ENCODE assay signal across 8 mouse cellular contexts in genomic region chr9:48481214-48482134, GRCm38 (mm10). TPM values are rescaled to one million over a fixed set of nuclear protein-coding genes. Genes with fewer than 3 reads are reported as not detected.
DNase-seq lines count a peak whose midpoint lies in the region; ATAC-seq and TF ChIP-seq lines count a peak whose summit lies in the region.

No protein-coding gene starts in this region.

- peaks cover 54% of the 10 kb centered on the region for H3K4me1 ChIP-seq in erythroblast, embryonic 14.5 days (ENCODE audit: control insufficient read depth)
- 0 out of 4 replicates have a peak, but pooled peaks cover 0 to 2% of the 10 kb centered on the region in 2 experiments for H3K4me1 ChIP-seq in ES-E14 (ENCODE audit: control insufficient read depth in 2 of 2, insufficient read depth in 2 of 2, low read length in 2 of 2, poor library complexity in 1 of 2)
- H3K4me1 ChIP-seq in liver, embryonic 15.5 days (replicated peaks) = peaks cover 38% of the 10 kb centered on the region
- H3K4me1 ChIP-seq in stomach, embryonic 15.5 days = peaks cover 4% of the 10 kb centered on the region; the same call in 1 of the 2 replicates

- H3K27me3 ChIP-seq in erythroblast, embryonic 14.5 days (ENCODE audit: control insufficient read depth) = no peaks in the 10 kb centered on the region
- H3K27me3 ChIP-seq in liver, embryonic 15.5 days = no peaks in the 10 kb centered on the region
- H3K27me3 ChIP-seq in stomach, embryonic 15.5 days (replicated peaks) = no peaks in the 10 kb centered on the region

- no peaks in the 10 kb centered on the region for H3K9me3 ChIP-seq in erythroblast, embryonic 14.5 days (ENCODE audit: control insufficient read depth, low read length)
- H3K9me3 ChIP-seq in ES-E14 (ENCODE audit: control insufficient read depth, insufficient read depth, low read depth, low read length) = no peaks in the 10 kb centered on the region
- H3K9me3 ChIP-seq in liver, embryonic 15.5 days (replicated peaks) = no peaks in the 10 kb centered on the region
- no peaks in the 10 kb centered on the region for H3K9me3 ChIP-seq in stomach, embryonic 15.5 days

- in situ Hi-C loops in ES-E14 (cut with MboI; ENCODE audit: low sequenced_read_pairs in 2 of 2, unreplicated experiment in 2 of 2) = no loop called here

- DNase-seq in ES-E14 (ENCODE audit: low read depth, low spot score) = no peak
- peak; percentile 72 for DNase-seq in gonadal fat pad, adult 2 months (ENCODE audit: low read depth)
- no peak for DNase-seq in left cerebral cortex, adult 11 months (ENCODE audit: low spot score)
- DNase-seq in thymus, adult 18-20 months = no peak

- H3K36me3 ChIP-seq in erythroblast, embryonic 14.5 days (ENCODE audit: control insufficient read depth) = peaks cover 34% of the 10 kb centered on the region
- H3K36me3 ChIP-seq in ES-E14 (ENCODE audit: control insufficient read depth, insufficient read depth, low read length, poor library complexity, severe bottlenecking) = no peaks in the 10 kb centered on the region; the same call in 1 of the 2 replicates
- peaks cover 22% of the 10 kb centered on the region for H3K36me3 ChIP-seq in liver, embryonic 15.5 days (replicated peaks)
- H3K36me3 ChIP-seq in stomach, embryonic 15.5 days = peaks cover 3% of the 10 kb centered on the region; the same call in 1 of the 2 replicates

- no peak for ATAC-seq in erythroblast, adult 5-6 weeks (replicated peaks; ENCODE audit: low FRiP score, poor library complexity, severe bottlenecking)
- ATAC-seq in liver, embryonic 15.5 days (ENCODE audit: insufficient read depth) = no peak
- no peak for ATAC-seq in stomach, embryonic 15.5 days (ENCODE audit: insufficient read depth, low FRiP score, low read depth)

- WGBS in liver, embryonic 15.5 days (ENCODE audit: insufficient replicate concordance) = 37% methylated on average over 20 of the region's 20 CpGs
- 27% methylated on average over 20 of the region's 20 CpGs for WGBS in stomach, embryonic 15.5 days

- peak overlapping the region; percentile 98 for H3K4me2 ChIP-seq in liver, embryonic 15.5 days
- peak overlapping the region; percentile 73 for H3K4me2 ChIP-seq in stomach, embryonic 15.5 days

- H3K9ac ChIP-seq in ES-E14 (ENCODE audit: insufficient read depth, low read depth, low read length, poor library complexity, severe bottlenecking) = peak overlapping the region; percentile 4; the same call in 1 of the 2 replicates
- peak overlapping the region; percentile 19; the same call in 1 of the 2 replicates for H3K9ac ChIP-seq in liver, embryonic 15.5 days
- no peak overlapping the region for H3K9ac ChIP-seq in stomach, embryonic 15.5 days

- no peak overlapping the region for H3K27ac ChIP-seq in ES-E14 (ENCODE audit: insufficient read depth, low read depth, low read length, poor library complexity, severe bottlenecking)
- 0 out of 2 replicates have a peak overlapping the region, but pooled peaks have one; percentile 46 for H3K27ac ChIP-seq in liver, embryonic 15.5 days (replicated peaks)
- no peak overlapping the region for H3K27ac ChIP-seq in stomach, embryonic 15.5 days

- peak overlapping the region; percentile 70 for H3K4me3 ChIP-seq in erythroblast, embryonic 14.5 days (replicated peaks)
- H3K4me3 ChIP-seq in ES-E14 (ENCODE audit: insufficient read depth in 1 of 2, low read depth in 1 of 2, low read length in 2 of 2, poor library complexity in 1 of 2, severe bottlenecking in 1 of 2) = peak overlapping the region; percentile 8 to 64; a peak in 3 of 4 replicates
- peak overlapping the region; percentile 85 for H3K4me3 ChIP-seq in liver, embryonic 15.5 days (replicated peaks)
- H3K4me3 ChIP-seq in stomach, embryonic 15.5 days (replicated peaks) = peak overlapping the region; percentile 78

TF ChIP-seq in ES-E14, 5 proteins besides CTCF, POLR2A, EP300 and RAD21:
- TF ChIP-seq ZNF384 (IDR thresholded peaks at IDR 0.05; ENCODE audit: low read depth, low read length) (no peak), CHD2 (IDR thresholded peaks at IDR 0.05; ENCODE audit: low read depth, low read length) (no peak), HCFC1 (IDR thresholded peaks at IDR 0.05; ENCODE audit: borderline replicate concordance, insufficient read depth, low read length) (no peak), MAFK (IDR thresholded peaks at IDR 0.05; ENCODE audit: insufficient read depth, low read depth, low read length) (no peak), ZC3H11A (IDR thresholded peaks at IDR 0.05; ENCODE audit: borderline replicate concordance, low read depth, low read length) (no peak)

RNA-seq across cellular contexts. Expression of gene Rexo2, which starts 1.1 kb away (rescaled TPM):
- 5.0 and 8.3 TPM in 2 replicates for polyA plus RNA-seq in erythroblast, embryonic 14.5 days (2012)
- 47.8 and 50.8 TPM in 2 replicates for total RNA-seq in erythroblast, adult 5-6 weeks (2015; ENCODE audit: low replicate concordance)
- 26.6 and 36.7 TPM in 2 replicates for total RNA-seq in erythroblast, adult 5-6 weeks (2017; ENCODE audit: low replicate concordance)
- 55.5 and 64.7 TPM in 2 replicates for total RNA-seq in ES-E14 (2012; rRNA removed)
- 87.9 and 128 TPM in 2 replicates for polyA plus RNA-seq in gonadal fat pad, adult 2 months (2012; rRNA removed)
- polyA plus RNA-seq in liver, embryonic 15.5 days (2015; fragmentation: Nextera tagmentation; extraction: Ambion mirVana) = 84.1 and 90.9 TPM in 2 replicates
- 140 and 144 TPM in 2 replicates for polyA plus RNA-seq in stomach, embryonic 15.5 days (2015; fragmentation: Nextera tagmentation; extraction: Ambion mirVana)

RNA-seq across cellular contexts. Expression of gene Rbm7, which starts 13.6 kb away (rescaled TPM):
- polyA plus RNA-seq in erythroblast, embryonic 14.5 days (2012) = 0.88 and 1.6 TPM in 2 replicates
- 29.2 and 38.9 TPM in 2 replicates for total RNA-seq in erythroblast, adult 5-6 weeks (2015; ENCODE audit: low replicate concordance)
- 31.5 and 31.8 TPM in 2 replicates for total RNA-seq in erythroblast, adult 5-6 weeks (2017; ENCODE audit: low replicate concordance)
- total RNA-seq in ES-E14 (2012; rRNA removed) = 29.9 and 40.0 TPM in 2 replicates
- polyA plus RNA-seq in gonadal fat pad, adult 2 months (2012; rRNA removed) = 37.3 and 38.0 TPM in 2 replicates
- polyA plus RNA-seq in liver, embryonic 15.5 days (2015; fragmentation: Nextera tagmentation; extraction: Ambion mirVana) = 52.5 and 54.0 TPM in 2 replicates
- 112 and 117 TPM in 2 replicates for polyA plus RNA-seq in stomach, embryonic 15.5 days (2015; fragmentation: Nextera tagmentation; extraction: Ambion mirVana)

RNA-seq across cellular contexts. Expression of gene Gm5617, which starts 13.8 kb away (rescaled TPM):
- 7.7 and 11.6 TPM in 2 replicates for polyA plus RNA-seq in erythroblast, embryonic 14.5 days (2012)
- not detected in 2 replicates for total RNA-seq in erythroblast, adult 5-6 weeks (2015; ENCODE audit: low replicate concordance)
- 1.6 and 3.2 TPM in 2 replicates for total RNA-seq in erythroblast, adult 5-6 weeks (2017; ENCODE audit: low replicate concordance)
- total RNA-seq in ES-E14 (2012; rRNA removed) = 21.9 and 32.5 TPM in 2 replicates
- polyA plus RNA-seq in gonadal fat pad, adult 2 months (2012; rRNA removed) = 170 and 207 TPM in 2 replicates
- 14.4 and 17.3 TPM in 2 replicates for polyA plus RNA-seq in liver, embryonic 15.5 days (2015; fragmentation: Nextera tagmentation; extraction: Ambion mirVana)
- 30.8 and 32.0 TPM in 2 replicates for polyA plus RNA-seq in stomach, embryonic 15.5 days (2015; fragmentation: Nextera tagmentation; extraction: Ambion mirVana)

Comparison
In these comparisons a context has a peak if more than half of its experiments do, and no peak if none do; other contexts are left out.
1. RNA of gene Rbm7, which starts 13.6 kb away (polyA plus RNA-seq): 112 to 117 TPM in stomach, embryonic 15.5 days, 52.5 to 54.0 TPM in liver, embryonic 15.5 days and 37.3 to 38.0 TPM in gonadal fat pad, adult 2 months; 0.88 to 1.6 TPM in erythroblast, embryonic 14.5 days; every median in the first group is over 10 times any median in the second.
2. Peak in every context shown above with its lines, with median percentiles within 50 percentile points of each other: H3K4me3 ChIP-seq.